Mouse (Mus musculus) layer of hippocampus, postnatal 25 days (tissue): Measurements from ENCODE around the gene Gabarap. TPM values are rescaled to one million over a fixed set of nuclear protein-coding genes. Genes with fewer than 3 reads are reported as not detected.
"Not testable (repeated sequence)": the region's sequence is repeated elsewhere in the genome, so short reads cannot be mapped to it uniquely, and the experiment has no call there.

Experiments
- DNase-seq, 2 experiments: peaks; one replicate each; pipeline ENCODE4 v3.0.0; 2022; ENCODE audit warnings: mixed read lengths in 2 of 2, low spot score in 1 of 2; ENCODE audit errors: extremely low spot score in 1 of 2
- total RNA-seq, 2 experiments: library from RNA; stranded (reverse); gene quantifications; 2 replicates each; pipeline ENCODE4 v1.2.3; 2021

Gene Gabarap
- total RNA-seq, 2 experiments from 2014 or later = 229 to 258 TPM

DNA sequence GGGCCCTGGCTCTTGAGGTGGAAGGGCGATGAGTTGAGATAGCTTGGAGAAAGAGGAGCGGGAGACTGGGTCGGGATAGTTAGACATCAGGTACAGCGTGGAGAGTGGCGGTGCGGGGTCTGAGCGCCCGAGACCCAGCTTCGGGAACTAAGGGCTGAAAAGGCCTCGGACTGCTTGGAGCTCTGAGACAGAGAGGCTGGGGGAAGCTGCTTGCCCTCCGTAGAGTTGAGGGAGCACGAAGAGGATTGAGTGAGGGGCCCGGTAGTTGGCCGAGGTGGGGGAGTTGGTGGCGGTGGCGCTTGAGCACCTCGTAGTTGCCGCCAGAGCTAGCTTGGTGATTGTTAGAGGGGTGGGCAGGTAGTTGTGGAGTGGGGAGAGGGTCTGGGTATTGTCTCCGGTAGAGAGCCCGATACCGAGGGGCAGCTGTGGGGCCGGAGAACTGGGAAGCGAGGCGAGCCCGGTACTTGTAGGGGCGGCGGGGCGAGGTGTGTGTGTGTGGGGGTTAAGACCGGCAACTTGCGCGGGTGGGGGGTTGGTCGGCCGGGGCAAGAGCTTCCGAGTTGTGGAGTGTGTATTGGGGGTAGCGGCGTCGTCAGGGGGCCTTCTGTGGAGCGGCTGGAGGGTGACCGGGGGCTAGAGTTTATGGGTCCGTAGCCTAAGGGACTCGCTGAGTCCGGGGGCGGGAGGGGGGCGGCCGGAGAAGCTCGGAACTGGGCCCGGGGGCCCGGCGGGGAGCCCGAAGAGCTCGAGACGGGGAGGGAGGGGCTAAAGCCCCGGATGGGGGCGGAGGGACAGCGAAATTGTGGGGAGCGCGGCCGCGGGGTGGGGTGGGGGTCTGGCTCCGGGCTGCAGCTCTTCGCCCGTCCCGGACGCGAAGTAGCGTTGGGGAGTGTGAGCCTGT is 5.5 kb downstream of the Gabarap start:
- no peak for DNase-seq

DNA sequence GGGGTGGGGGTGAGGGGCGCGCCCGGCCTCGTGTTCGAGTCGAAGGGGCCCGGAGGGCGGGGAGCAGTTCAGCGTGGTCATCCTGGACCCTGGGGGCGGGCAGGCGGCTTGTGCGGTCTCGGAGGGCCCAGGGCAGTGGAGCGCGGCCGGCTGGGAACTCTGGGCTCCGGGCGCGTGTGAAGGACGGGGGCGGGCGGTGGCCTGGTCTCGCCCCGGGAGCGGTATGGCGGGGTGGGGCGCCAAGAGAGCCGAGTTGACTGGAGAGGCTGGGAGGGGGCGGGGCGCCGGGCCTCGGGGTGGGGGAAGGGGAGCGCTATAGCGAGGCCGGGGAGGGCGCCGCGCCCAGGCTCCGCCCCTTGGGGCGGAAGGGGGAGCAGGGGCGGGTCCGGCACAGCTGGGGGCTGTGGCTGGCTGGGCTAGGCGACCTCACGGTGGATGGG is 6.1 kb downstream of the Gabarap start:
- peak; percentile 61 to 69 for DNase-seq

DNA sequence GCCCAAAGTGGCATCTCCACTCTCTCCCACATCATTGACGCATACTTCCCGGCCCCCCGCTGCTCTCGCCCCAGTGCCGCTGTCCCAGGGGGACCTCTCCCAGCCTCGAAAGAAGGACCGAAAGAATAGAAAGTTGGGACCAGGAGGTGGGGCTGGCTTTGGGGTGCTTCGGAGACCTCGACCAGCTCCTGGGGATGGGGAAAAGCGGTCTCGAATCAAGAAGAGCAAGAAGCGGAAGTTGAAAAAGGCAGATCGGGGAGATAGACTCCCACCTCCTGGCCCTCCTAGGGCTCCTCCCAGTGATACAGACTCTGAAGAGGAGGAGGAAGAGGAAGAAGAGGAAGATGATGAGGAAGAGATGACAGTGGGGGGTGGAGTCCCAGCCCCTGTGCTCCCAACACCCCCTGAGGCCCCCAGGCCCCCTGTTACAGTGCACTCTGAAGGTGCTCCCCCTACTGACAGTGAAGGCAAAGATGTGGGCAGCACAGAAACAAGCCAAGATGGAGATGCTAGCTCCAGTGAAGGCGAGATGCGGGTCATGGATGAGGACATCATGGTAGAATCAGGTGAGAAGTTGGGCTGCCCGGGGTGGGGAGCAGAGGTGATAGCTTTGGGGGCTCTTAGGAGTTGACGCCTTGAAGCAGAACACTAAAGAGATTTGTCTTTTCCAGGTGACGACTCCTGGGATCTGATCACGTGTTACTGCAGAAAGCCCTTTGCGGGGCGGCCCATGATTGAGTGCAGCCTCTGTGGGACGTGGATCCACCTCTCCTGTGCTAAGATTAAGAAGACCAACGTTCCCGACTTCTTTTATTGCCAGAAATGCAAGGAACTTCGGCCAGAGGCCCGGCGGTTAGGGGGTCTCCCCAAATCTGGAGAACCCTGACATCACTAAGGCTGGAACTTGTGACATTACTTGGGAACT is 7.9 kb downstream of the Gabarap start:
- no peak for DNase-seq

DNA sequence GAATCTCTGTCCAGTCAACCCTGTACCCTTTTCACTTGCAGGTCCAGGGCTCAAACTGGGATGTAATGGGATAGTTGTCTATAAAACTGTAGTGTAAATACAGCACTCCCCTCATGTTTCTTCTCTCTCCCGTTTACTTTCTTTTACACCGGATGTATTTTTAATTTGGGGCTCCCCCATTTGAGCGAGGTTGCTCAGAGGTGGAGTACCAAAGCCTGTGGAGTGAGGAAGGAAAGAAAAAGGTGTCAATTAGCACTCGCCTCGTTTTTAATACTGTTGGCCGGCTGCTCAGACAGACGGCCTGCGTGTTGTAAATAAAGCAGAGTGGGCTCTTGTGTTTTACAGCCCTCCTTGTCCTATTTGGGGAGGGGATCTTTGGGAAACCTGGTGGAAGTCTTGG is 8.7 kb downstream of the Gabarap start:
- no peak for DNase-seq

DNA sequence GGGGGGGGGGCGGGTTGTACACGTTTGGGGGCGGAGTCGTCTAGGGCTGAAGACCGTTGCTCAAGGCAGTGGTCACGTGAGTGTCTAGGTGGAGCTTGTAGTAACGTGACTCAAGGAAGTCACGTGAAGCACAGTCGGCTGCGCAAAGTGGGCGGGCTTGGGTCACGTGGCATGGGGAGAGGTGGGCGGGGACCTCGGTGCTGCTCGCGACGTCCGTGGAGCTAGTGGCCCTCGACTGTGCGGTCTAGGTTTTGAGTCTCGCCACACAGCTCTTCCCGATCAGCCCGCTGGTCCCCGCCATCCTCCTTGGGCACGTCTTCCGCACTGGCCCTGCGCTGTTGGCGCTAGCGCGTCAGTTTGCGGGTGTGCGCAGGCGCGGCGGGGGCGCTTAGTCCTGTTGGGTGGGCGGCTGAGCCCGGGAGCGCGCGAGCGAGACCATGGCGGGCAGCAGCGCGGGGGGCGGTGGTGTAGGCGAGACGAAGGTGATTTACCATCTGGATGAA is 9.5 kb downstream of the Gabarap start, which contains the start of gene Dvl2:
TSS of gene Dvl2 (plus strand) at position 200 of the 503 bp plus-strand sequence.
- DNase-seq = peak; percentile 76 to 81

DNA sequence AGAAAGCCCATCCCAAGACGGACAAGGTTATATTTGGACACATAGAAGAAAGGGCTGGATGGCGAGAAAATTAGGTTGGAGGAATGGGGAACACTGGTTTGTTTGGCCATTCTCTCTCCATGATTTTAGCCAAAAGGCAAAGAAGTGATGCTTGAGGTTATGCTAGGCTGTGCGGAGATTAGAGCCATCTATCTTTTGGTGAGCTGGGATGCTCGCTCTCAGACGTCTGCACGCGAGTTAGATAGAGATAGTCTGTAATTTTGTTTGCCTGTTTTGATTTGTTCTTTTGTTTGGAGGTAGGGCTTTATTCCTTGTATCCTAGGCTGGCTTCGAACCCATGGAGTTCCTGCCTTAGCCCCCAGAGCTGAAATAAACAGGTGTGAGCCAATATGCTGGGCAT is 10.2 kb downstream of the Gabarap start:
- DNase-seq = no peak

DNA sequence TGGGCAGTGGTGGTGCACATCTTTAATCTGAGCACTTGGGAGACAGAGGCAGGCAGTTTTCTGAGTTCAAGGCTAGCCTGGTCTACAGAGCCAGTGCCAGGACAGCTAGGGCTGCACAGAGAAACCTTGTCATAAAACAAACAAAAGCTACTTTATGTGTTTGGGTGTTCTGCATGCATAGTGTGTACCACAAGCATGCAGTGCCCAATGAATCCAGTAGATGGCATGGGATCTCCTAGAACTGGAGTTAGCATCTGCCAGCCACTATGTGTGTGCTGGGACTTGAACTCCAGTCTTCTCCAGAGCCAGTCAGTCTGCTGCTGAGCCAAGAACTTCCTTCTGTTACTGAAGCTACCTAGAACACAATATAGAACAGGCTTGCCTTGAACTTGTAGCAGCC is 10.9 kb downstream of the Gabarap start:
- no peak for DNase-seq

DNA sequence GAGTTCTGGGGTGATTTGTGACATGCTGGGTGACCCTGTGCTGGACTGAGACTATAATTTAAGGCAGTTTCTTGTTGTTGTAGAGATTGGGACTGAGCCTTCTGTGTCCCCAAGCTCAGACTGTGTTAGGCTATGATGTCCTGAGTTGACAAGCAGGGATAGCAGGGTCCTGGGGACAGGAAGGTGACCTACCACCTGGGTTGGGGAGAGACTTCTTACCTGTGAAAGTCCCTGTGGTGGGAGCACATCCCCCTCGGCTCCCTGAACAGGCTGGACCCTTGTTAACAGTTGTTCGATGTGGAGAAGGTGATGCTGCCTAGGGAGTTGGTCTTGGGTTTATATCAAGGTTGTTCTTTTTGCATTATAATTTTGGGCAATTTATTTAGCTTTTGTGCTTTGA is 11.5 kb downstream of the Gabarap start:
- DNase-seq = no peak

DNA sequence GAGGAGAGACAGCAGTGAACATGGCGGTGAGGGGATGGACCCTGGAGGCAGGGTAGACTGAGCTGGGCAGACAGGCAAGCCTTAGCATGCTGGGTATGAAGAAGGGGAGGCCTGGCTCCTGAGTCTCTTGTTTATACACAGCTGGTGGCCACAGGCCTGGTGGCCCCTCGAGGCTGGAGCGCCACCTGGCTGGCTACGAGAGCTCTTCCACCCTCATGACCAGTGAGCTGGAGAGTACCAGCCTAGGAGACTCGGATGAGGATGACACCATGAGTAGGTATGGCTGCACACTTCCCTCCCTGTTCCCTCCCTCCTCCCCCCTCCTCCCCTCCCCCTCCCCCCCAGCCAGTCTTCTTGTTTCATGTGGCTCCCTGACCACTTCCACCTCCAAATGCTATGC is 14.6 kb downstream of the Gabarap start:
- no peak for DNase-seq

DNA sequence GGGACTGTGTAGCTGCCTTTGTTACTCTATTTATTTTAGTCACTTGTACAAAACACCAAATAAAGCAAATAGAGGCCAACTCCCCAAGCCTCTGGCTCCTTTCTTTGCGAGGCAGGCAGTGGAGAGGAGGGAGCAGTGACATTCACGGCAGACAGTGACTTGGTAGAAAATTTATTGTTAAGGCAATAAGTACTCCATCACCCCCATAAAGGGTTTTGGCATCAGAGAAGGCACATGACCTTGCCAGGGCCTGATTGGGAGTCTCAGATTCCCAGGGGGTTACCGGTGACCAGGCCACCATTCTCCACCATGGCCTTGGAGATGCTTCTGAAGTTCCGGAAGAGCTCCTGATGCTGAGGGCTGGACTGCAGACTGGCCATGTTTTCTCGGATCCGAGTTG is 19.1 kb downstream of the Gabarap start:
- no peak for DNase-seq

DNA sequence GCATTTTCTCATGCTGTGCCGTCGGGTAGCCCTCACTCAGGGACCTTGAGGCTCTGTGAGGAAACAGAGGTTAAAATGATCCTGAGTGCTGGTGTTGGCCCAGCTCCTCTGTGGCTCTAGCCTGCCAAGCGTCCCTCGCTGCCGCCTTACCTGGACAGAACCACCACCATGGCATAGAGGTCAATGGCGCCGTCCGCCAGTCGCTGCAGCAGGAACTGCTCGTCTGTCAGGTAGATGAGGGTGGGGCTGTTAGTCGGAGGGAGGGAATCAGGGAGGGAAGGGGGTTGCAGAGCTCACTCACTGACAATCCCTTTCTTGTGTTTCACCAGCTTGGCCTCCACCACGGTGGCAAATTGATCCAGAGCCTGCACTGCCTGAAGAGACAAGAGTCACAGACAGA is 19.6 kb downstream of the Gabarap start:
- DNase-seq = no peak

DNA sequence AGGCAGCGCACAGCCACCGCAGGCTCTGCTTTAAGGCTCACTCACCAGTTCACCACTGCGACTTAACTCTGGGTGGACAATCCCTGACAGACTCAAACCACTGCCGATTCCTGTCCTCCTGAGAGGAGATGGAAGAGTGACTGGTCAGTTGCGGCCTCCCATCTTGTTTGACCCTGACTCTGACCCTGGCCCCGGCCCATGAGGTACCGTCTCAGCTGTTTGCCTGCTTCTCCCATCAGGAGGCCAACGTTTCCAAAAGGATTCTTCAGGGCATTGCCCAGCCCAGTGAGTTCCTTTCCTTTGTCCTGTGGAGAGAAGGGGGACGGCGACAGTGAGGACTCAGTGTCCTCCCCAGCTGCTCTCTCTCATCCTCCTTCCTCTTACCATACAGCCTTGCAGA is 20.0 kb downstream of the Gabarap start:
- DNase-seq = no peak

DNA sequence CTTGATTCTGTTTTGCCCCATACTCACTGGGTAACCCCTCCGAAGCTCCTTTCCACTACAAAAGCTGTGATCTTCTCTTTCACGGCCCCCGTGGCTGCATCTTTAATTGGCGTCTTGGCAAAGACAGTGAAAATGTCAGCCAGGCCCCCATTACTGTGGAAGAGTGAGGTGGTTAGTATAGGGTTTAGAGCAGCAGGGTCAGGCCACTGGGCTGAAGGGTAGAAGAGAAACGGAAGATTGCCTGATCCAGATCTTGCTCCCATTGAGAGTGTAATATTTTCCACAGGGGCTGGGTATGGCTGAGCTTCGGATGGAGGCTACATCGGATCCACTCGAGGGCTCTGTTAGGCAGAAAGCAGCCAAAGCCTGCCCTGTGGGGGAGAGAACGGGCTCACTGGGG is 22.0 kb downstream of the Gabarap start:
- no peak for DNase-seq

DNA sequence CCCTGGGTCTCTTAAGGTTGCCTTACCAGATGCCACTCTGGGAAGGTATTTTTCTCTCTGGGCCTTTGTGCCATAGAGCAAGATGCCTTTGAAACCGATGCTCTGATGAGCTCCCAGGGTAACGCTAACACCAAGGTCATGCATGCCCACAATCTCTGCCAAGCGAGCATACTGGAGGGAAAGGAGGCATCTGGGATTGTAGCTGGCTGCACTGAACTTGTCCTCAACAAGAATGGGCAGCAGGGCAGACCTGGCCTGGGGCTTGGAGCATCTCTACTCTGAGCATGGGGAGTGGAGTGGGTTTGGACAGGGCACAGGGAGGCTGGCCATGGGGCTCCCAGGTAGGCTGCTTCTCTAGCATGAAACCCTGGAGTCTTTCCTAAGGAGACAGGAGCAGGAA is 22.5 kb downstream of the Gabarap start:
- no peak for DNase-seq

DNA sequence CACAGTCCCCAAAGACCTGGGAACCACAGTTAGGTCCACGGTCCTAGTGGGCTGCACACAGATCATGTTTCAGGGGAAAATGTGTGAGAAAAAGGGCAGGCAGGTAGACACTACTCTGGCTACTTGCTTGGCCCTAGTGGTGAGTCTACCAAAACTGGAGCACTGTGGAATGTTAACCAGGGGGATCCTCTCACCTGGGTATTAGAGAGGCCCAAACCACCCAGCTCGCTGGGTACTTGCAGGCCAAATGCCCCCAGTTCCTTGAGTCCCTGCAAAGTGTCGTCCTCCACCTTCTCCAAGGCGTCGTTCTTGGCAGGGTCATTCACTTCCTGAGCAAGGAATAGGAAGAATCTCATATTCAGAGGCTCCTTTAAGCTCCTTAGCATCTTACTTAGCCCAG is 23.1 kb downstream of the Gabarap start:
- no peak for DNase-seq

DNA sequence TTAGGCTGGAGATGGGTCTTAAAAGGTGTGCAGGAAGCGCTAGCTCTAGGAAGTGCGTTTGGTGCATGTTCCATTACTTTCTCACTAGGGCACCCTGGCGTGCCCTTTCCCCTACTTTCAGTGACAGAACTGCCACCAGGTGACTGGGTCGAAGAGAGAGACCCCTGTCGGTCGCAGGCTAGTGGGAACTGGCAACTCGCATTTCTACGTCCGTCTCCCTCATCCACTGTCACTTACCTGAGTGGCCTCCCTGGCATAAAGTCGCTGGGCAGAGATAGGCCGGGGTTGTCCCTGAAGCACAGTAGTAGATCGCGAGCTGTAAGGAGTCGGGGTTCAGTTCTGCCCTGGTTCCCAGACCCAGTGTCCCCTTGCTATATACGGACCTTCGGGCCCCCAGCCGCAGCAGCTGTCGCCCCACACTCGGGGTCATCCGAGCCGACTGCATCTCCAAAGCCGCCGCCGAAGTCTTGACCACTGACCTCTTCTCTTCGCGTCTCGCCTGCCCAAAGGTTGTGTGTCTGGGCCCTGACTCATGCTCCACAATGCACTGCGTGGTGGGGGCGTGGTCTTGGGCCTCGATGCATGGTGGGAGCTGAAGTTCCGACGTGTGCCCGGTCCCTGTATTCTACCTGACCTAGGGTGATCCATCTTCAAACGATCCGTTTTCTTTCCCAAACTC is 24.1 kb downstream of the Gabarap start, which contains the start of gene Acadvl:
TSS of gene Acadvl (minus strand) at position 532 of the 679 bp plus-strand sequence.
- peak; percentile 73 to 76 for DNase-seq

DNA sequence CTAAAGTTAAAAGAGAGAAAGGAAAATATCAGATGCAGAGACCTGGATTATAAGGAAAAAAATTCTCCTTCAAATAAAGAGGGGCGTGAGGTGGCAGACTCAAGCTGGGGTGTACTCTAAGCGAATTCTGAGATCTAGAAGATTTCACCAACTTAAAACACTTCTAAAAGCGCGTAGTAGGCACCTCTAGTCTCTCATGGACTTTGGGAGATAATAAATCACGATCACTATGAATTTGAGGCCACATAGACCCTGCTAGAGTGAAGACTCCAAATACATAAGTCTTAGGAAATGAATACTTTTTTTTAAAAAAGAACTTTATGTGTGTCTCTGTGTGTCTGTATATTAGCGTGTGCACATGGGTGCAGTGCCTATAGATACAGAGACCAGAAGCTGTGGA is 24.7 kb downstream of the Gabarap start:
- DNase-seq = no peak

DNA sequence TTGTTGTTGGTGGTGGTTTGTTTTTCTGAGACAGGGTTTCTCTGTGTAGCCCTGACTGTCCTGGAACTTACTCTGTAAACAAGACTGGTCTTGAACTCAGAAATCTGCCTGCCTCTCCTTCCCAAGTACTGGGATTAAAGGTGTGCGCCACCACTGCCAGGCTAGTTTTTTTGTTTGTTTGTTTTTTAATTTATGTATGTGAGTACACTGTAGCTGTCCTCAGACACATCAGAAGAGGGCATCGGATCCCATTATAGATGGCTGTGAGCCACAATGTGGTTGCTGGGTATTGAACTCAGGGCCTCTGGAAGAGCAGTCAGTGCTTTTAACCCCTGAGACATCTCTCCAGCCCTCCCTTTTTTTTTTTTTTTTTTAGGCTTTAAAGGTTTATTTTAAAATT is 25.2 kb downstream of the Gabarap start:
- not testable (repeated sequence) for DNase-seq

DNA sequence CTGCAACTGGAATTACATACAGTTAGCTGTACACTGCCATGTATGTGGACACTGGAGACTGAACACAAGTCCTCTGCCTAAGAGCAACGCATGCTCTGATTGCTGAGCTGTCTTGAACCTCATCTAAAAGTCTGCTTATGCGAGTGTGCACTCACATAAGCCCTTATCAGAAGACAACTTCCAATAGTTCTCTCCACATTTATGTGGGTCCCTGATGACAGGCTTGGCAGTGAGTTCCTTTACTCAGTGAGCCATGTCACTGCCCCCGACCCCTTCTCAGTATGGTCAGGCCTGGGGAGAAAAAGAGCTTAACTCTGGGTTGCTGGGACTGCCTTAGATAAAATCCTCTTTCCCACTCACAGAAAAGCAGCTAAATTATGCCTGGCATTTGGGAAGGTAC is 25.7 kb downstream of the Gabarap start, which contains the start of gene Dlg4:
TSS of gene Dlg4 (plus strand) at position 274 of the 400 bp plus-strand sequence.
- no peak for DNase-seq

DNA sequence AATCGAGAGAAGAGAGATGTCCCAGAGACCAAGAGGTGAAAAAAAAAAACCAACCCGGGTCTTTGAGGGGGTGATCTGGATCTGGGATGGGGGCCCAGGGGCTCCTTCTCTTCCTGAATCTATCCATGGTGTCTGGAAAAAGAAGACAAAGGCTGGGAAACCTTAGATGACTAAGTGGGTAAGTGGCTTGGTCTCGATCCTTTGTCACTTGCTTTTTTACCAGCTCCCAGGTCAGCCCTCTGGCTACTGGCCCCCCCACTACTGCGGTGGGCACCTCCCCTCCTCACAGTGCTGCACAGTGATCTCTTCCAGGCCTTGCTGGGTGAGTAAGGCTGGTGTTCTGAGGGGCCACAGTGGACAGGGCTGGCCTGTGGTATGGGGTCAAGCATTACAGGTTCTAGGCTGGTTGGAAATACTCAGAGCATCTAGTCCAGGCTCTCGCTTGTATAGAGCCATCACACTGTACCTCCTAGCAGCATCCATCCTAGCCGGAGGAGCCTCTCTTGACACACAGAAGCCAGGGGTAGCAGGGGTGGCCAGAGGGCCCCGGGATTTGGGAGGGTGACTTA is 26.3 kb downstream of the Gabarap start:
- no peak for DNase-seq
